Comparison of ENCODE assay signal across 9 mouse cellular contexts in the genomic region with DNA sequence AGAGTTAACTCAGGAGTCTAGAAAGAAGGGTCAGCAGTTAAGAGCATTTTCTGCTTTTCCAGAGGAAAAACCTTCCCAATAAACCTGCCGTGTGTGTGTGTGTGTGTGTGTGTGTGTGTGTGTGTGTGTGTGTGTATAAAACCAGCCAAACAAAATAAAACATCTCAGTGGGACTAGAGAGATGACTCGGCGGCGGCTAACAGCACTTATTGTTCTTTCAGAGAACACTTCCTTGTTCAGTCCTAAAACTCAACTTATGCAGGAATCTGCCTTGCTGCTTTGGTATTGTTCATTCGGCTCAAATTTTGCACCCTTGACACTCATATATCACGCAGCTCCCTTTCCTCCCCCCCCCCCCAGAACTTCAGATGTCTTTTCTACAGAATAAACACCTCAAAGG. TPM values are rescaled to one million over a fixed set of nuclear protein-coding genes. Genes with fewer than 3 reads are reported as not detected.
DNase-seq lines count a peak whose midpoint lies in the region; ATAC-seq lines count a peak whose summit lies in the region.
"Had no signal": no experiment of that assay in that cellular context is flagged by ENCODE, and none has a peak within 500 bp of the region (broad histone marks: within the 10 kb centered on the region; RNA-seq: fewer than 3 reads in every experiment).

No protein-coding gene starts in this region.

- intact Hi-C loops in left cerebral cortex, postnatal 14 days (cut with DNase I) = no loop called here

- WGBS in heart, embryonic 13.5 days = 49% methylated on average over 6 of the region's 6 CpGs
- WGBS in limb, embryonic 10.5 days = 81% methylated on average over 6 of the region's 6 CpGs

- peaks cover 25% of the 10 kb centered on the region for H3K4me1 ChIP-seq in heart, embryonic 13.5 days
- peaks cover 15% of the 10 kb centered on the region for H3K4me1 ChIP-seq in limb, embryonic 10.5 days
- H3K4me1 ChIP-seq: hindbrain, embryonic 15.5 days had no signal

- no peak for ATAC-seq in heart, embryonic 13.5 days (ENCODE audit: extremely low read depth, insufficient number of reproducible peaks, low FRiP score, low TSS enrichment)

- peak; percentile 18 for DNase-seq in kidney, adult 9 months
- no peak for DNase-seq in kidney, adult 11 months
- peak; percentile 42 for DNase-seq in NIH3T3 (ENCODE audit: low read depth)
- DNase-seq in limb, embryonic 10.5 days (ENCODE audit: low spot score) = no peak
- no peak for DNase-seq in left cerebral cortex, postnatal 14 days (ENCODE audit: low spot score in 2 of 2)
- DNase-seq in left cerebral cortex, adult 18-20 months (ENCODE audit: low spot score in 2 of 2) = no peak
- DNase-seq: liver, embryonic 13.5 days had no signal

- H3K27me3 ChIP-seq in heart, embryonic 13.5 days (replicated peaks) = no peaks in the 10 kb centered on the region
- no peaks in the 10 kb centered on the region for H3K27me3 ChIP-seq in limb, embryonic 10.5 days (ENCODE audit: low read depth, poor library complexity, severe bottlenecking)
- H3K27me3 ChIP-seq: hindbrain, embryonic 15.5 days; liver, embryonic 13.5 days had no signal

- no peak overlapping the region for H3K4me3 ChIP-seq in heart, embryonic 13.5 days
- no peak overlapping the region for H3K4me3 ChIP-seq in limb, embryonic 10.5 days
- H3K4me3 ChIP-seq: hindbrain, embryonic 15.5 days; liver, embryonic 13.5 days had no signal

- H3K27ac ChIP-seq in heart, embryonic 13.5 days (replicated peaks) = peak overlapping the region; percentile 57
- 0 out of 2 replicates have a peak overlapping the region, but pooled peaks have one; percentile 27 for H3K27ac ChIP-seq in limb, embryonic 10.5 days
- H3K27ac ChIP-seq: hindbrain, embryonic 15.5 days; liver, embryonic 13.5 days had no signal

- H3K9me3 ChIP-seq in heart, embryonic 13.5 days = no peaks in the 10 kb centered on the region
- H3K9me3 ChIP-seq in limb, embryonic 10.5 days (replicated peaks) = no peaks in the 10 kb centered on the region
- H3K9me3 ChIP-seq: hindbrain, embryonic 15.5 days; liver, embryonic 13.5 days had no signal

- no peaks in the 10 kb centered on the region for H3K36me3 ChIP-seq in heart, embryonic 13.5 days
- H3K36me3 ChIP-seq in limb, embryonic 10.5 days = no peaks in the 10 kb centered on the region
- H3K36me3 ChIP-seq: hindbrain, embryonic 15.5 days; liver, embryonic 13.5 days had no signal

- peak overlapping the region; percentile 33 for H3K4me2 ChIP-seq in heart, embryonic 13.5 days
- H3K4me2 ChIP-seq: hindbrain, embryonic 15.5 days; liver, embryonic 13.5 days had no signal

- H3K9ac ChIP-seq in heart, embryonic 13.5 days = no peak overlapping the region
- H3K9ac ChIP-seq: hindbrain, embryonic 15.5 days; liver, embryonic 13.5 days had no signal

RNA-seq across cellular contexts. Expression of a gene that starts 30.9 kb away (rescaled TPM):
- 13.3 and 16.2 TPM in 2 replicates for polyA plus RNA-seq in heart, embryonic 13.5 days (2015; fragmentation: Nextera tagmentation; extraction: Ambion mirVana)
- polyA plus RNA-seq in limb, embryonic 10.5 days (2016; fragmentation: Nextera tagmentation; extraction: Ambion mirVana) = 5.1 and 6.7 TPM in 2 replicates
- total RNA-seq in left cerebral cortex, postnatal 14 days (2021) = 10 to 100 TPM; 31.7 to 32.6 TPM
- 10 to 100 TPM; 30.2 to 32.9 TPM for total RNA-seq in left cerebral cortex, adult 18-20 months (2021)

RNA-seq across cellular contexts. Expression of a gene that starts 51.5 kb away (rescaled TPM):
- polyA plus RNA-seq in heart, embryonic 13.5 days (2015; fragmentation: Nextera tagmentation; extraction: Ambion mirVana) = 45.3 and 49.6 TPM in 2 replicates
- 89.8 and 113 TPM in 2 replicates for polyA plus RNA-seq in limb, embryonic 10.5 days (2016; fragmentation: Nextera tagmentation; extraction: Ambion mirVana)
- 10 to 100 TPM; 21.6 to 22.7 TPM for total RNA-seq in left cerebral cortex, postnatal 14 days (2021)
- total RNA-seq in left cerebral cortex, adult 18-20 months (2021) = 10 to 100 TPM; 20.8 to 21.8 TPM

Comparison
In these comparisons a context has a peak if more than half of its experiments do, and no peak if none do; other contexts are left out.
1. DNase-seq: peak in kidney, adult 9 months (single experiment) and NIH3T3 (single experiment); none in kidney, adult 11 months (single experiment), limb, embryonic 10.5 days (single experiment), left cerebral cortex, postnatal 14 days (0 of 2) and left cerebral cortex, adult 18-20 months (0 of 2).